Mouse (Mus musculus) kidney, embryonic 16.5 days (tissue): Measurements from ENCODE around the gene Gm17324. TPM values are rescaled to one million over a fixed set of nuclear protein-coding genes. Genes with fewer than 3 reads are reported as not detected.
"Not testable (repeated sequence)": the region's sequence is repeated elsewhere in the genome, so short reads cannot be mapped to it uniquely, and the experiment has no call there.

ENCODE experiments used
- ATAC-seq: fragments of 200-750 bp; cut with Nextera tagmentation; 2 replicates; pipeline ENCODE4 v1.8.0; 2017; ENCODE audit warnings: moderate TSS enrichment; ENCODE audit not compliant: low FRiP score, low TSS enrichment
- H3K27ac ChIP-seq: fragments of 300-500 bp; sonication (generic); 2 replicates; pipeline ENCODE4 v1.5.1; 2014; ENCODE audit warnings: low read length
- H3K27me3 ChIP-seq: fragments of 300-500 bp; sonication (generic); 2 replicates; pipeline ENCODE4 v1.6.1; 2014; ENCODE audit warnings: low read length, control low read depth, mixed read lengths; ENCODE audit not compliant: insufficient read depth
- H3K36me3 ChIP-seq: fragments of 300-500 bp; sonication (generic); 2 replicates; pipeline ENCODE4 v1.6.1; 2014; ENCODE audit warnings: low read length, control low read depth, mixed read lengths; ENCODE audit not compliant: insufficient read depth
- H3K4me1 ChIP-seq: fragments of 300-500 bp; sonication (generic); 2 replicates; pipeline ENCODE4 v1.6.1; 2014; ENCODE audit warnings: low read length, control low read depth, mixed read lengths; ENCODE audit not compliant: insufficient read depth
- H3K4me2 ChIP-seq: fragments of 300-500 bp; sonication (generic); replicated peaks from 2 replicates; pipeline ENCODE4 v1.6.1; 2014; ENCODE audit warnings: low read depth, low read length
- H3K4me3 ChIP-seq: fragments of 300-500 bp; sonication (generic); 2 replicates; pipeline ENCODE4 v1.5.1; 2014; ENCODE audit warnings: mild to moderate bottlenecking, low read length
- H3K9ac ChIP-seq: fragments of 300-500 bp; sonication (generic); replicated peaks from 2 replicates; pipeline ENCODE4 v1.6.1; 2014; ENCODE audit warnings: low read length
- H3K9me3 ChIP-seq: fragments of 300-500 bp; sonication (generic); 2 replicates; pipeline ENCODE4 v1.6.1; 2016; ENCODE audit warnings: low read length, control low read depth
- WGBS: fragments of 180-500 bp; shearing (Covaris S2); extraction: QIAGEN DNeasy Blood & Tissue Kit; methylation state at CpG from one replicate; pipeline ENCODE4 v1.1.7; 2014; 5-methylcytosine and 5-hydroxymethylcytosine counted together
- polyA plus RNA-seq: library from polyadenylated mRNA; unstranded; fragments of >200 nt; fragmentation: Nextera tagmentation; extraction: Ambion mirVana; gene quantifications from 2 replicates; pipeline ENCODE4 v1.2.1, GENCODE M21; 2015

Gene Gm17324
- polyA plus RNA-seq, 1 experiment from 2014 or later, result 0.65 TPM

DNA sequence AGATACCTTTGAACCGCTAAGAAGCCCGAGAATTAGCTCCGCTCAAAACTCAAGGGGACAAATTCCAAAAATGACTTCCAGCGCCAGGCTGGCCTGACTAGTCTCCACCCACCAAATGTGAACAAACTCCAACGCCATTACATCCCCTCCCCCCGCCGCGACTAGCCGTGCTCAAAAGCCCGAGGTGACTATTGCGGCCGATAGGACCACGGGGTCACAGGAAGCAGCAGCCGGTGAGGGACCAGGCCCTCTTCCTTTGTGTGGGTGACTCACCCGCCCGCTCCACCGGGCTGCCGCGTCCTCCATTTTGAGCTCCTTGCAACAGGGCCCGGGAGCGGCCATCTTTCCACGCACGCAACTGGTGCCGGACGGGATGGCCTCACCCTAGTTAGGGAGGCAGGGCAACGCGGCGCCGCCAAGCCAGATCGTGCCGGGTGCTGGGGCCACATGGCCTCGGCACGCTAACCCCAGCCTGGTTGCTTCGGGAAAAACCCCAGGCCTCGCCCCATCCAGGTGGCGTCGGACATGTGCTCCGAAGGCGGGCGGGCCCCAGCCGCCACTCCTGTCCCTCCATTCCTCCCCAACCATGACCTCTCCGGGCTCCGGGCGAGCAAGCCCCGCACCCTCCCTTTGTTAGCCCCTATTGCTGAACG is 32.2 kb upstream of the Gm17324 start:
- H3K27me3 ChIP-seq, result no peaks in the 10 kb centered on the region
- H3K27ac ChIP-seq, result peak overlapping the region; percentile 100
- ATAC-seq, result peak; percentile 11
- H3K4me1 ChIP-seq, result peaks cover 22% of the 10 kb centered on the region
- WGBS, result under 1% methylated on average over 46 of the region's 46 CpGs
- peak overlapping the region; percentile 99 for H3K9ac ChIP-seq
- no peaks in the 10 kb centered on the region for H3K9me3 ChIP-seq
- H3K36me3 ChIP-seq, result peaks cover 37% of the 10 kb centered on the region
- H3K4me3 ChIP-seq, result peak overlapping the region; percentile 100
- H3K4me2 ChIP-seq, result peak overlapping the region; percentile 64

DNA sequence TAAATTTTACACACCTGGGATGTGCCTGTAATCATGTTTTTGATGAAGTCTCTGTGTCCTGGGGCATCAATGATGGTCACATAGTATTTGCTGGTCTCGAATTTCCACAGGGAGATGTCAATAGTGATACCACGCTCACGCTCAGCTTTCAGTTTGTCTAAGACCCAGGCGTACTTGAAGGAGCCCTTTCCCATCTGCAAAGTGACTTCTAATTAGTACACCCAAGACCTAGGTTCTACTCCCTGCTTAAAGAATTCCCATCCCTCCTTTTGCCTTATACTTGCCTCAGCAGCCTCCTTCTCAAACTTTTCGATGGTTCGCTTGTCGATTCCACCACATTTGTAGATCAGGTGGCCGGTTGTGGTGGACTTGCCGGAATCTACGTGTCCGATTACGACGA is 31.6 kb upstream of the Gm17324 start:
- Histone ChIP-seq H3K4me3 (peak overlapping the region; percentile 100), H3K4me2 (peak overlapping the region; percentile 64), H3K4me1 (peaks cover 22% of the 10 kb centered on the region), H3K27ac (peak overlapping the region; percentile 100), H3K9ac (peak overlapping the region; percentile 99), H3K36me3 (peaks cover 38% of the 10 kb centered on the region)
- 0% methylated on average over 13 of the region's 13 CpGs for WGBS
- ATAC-seq, H3K27me3 ChIP-seq, H3K9me3 ChIP-seq: not testable (repeated sequence)

DNA sequence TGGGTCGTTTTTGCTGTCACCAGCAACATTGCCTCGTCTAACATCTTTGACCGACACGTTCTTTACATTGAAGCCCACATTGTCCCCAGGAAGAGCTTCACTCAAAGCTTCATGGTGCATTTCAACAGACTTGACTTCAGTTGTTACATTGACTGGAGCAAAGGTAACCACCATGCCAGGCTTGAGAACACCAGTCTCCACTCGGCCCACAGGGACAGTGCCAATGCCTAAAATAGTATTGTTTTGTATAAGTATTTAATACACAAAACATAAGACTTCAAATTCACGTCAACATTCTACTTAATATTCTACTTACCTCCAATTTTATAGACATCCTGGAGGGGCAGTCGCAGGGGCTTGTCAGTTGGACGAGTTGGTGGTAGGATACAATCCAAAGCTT is 30.7 kb upstream of the Gm17324 start:
- not testable (repeated sequence) for H3K27ac ChIP-seq, H3K27me3 ChIP-seq, H3K9me3 ChIP-seq, ATAC-seq
- 30% methylated on average over 8 of the region's 8 CpGs for WGBS
- Histone ChIP-seq H3K9ac (peak overlapping the region; percentile 99), H3K4me1 (peaks cover 22% of the 10 kb centered on the region), H3K4me3 (peak overlapping the region; percentile 100), H3K4me2 (peak overlapping the region; percentile 64), H3K36me3 (peaks cover 39% of the 10 kb centered on the region)

DNA sequence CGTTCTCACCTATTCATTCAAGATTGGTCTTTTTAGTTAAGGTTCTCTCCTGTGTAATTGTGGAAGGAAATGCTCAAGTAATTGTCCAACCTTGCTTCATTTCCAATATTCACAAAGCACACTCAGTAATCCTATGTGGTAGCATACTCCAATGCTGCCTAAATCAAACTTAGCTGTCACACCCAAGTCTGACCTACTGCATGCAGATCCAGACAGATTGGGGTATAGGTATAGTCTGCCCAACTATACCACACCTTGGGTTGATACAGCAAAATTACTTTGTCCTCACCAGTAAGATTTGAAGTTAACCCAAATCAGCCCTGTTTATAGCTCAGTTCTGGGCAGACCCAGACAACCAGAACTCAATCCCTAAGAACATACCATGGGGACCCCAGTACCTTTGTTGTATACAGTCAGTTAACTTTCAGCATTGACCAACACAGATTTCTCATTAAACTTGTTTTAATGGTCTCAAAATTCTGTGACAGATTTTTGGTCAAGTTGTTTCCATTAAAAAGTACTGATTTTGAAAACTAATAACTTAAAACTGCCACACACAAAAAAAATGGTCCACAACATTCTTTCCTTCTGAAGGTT is 29.5 kb upstream of the Gm17324 start:
- 66% methylated on average over 1 of the region's 1 CpGs for WGBS
- Histone ChIP-seq H3K4me3 (peak overlapping the region; percentile 6; the same call in 1 of the 2 replicates), H3K36me3 (peaks cover 47% of the 10 kb centered on the region), H3K9ac (0 out of 2 replicates have a peak overlapping the region, but pooled peaks have one; percentile 31), H3K4me2 (peak overlapping the region; percentile 21; the same call in 1 of the 2 replicates), H3K27ac (0 out of 2 replicates have a peak overlapping the region, but pooled peaks have one; percentile 20), H3K4me1 (peaks cover 22% of the 10 kb centered on the region)
- ATAC-seq, H3K27me3 ChIP-seq, H3K9me3 ChIP-seq: not testable (repeated sequence)

DNA sequence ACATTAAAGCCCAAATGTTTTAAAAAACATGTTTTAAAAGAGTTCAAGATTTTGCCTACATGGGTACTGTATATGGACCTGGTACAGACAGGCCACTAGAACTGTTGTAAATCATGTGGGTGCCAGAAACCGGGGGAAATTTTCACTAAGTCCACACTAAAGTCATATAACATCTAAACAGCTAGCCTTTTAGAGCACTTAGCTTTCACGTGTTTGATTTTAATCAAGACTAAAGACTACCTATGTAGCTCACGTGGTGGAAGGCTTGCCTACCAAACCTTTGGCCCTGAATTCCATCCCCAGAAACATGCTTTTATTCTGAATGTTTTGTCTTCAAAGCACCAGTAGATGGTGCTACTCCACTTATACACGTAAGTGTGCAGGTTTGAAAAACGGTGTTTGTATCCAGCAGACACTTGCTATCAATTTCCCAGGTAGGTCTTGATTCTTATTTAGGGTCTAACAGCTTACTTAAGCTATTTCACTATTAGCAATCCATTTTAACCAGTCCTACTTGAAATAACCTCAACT is 28.5 kb upstream of the Gm17324 start:
- H3K36me3 ChIP-seq, result peaks cover 47% of the 10 kb centered on the region
- H3K4me3 ChIP-seq, result no peak overlapping the region
- H3K27ac ChIP-seq, result peak overlapping the region; percentile 2; the same call in 1 of the 2 replicates
- no peaks in the 10 kb centered on the region for H3K27me3 ChIP-seq
- ATAC-seq, result no peak
- no peaks in the 10 kb centered on the region for H3K9me3 ChIP-seq
- H3K4me1 ChIP-seq, result peaks cover 16% of the 10 kb centered on the region; the same call in 1 of the 2 replicates
- no peak overlapping the region for H3K9ac ChIP-seq
- no peak overlapping the region for H3K4me2 ChIP-seq
- WGBS, result 4% methylated on average over 5 of the region's 5 CpGs

DNA sequence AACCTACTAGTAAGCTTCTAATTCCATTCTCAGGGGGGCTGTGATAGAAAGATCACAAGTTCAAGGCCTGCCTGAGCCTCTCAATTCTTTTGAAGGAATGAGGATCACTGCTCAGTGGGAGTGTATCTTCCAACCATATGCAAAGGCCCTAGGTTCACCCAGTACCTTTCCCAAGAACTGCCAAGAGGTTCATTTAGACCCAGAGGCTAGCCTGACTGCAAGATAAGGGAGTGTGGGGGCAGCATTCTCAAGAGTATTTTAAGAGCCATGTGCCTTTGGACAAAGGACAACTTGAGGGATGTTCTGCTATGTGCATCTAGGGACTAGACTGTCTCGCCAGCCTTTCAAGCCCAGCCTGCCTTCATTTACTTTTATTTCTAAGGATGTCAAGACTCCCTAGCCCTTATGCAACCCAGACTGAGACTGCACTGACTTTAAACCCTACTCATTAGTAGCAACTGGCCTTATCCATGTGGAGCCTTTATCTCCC is 28.0 kb upstream of the Gm17324 start:
- peaks cover 16% of the 10 kb centered on the region; the same call in 1 of the 2 replicates for H3K4me1 ChIP-seq
- no peaks in the 10 kb centered on the region for H3K9me3 ChIP-seq
- 30% methylated on average over 1 of the region's 1 CpGs for WGBS
- peaks cover 47% of the 10 kb centered on the region for H3K36me3 ChIP-seq
- no peak overlapping the region for H3K4me3 ChIP-seq
- H3K4me2 ChIP-seq, result no peak overlapping the region
- no peak for ATAC-seq
- H3K9ac ChIP-seq, result no peak overlapping the region
- 0 out of 2 replicates have a peak overlapping the region, but pooled peaks have one; percentile 2 for H3K27ac ChIP-seq
- no peaks in the 10 kb centered on the region for H3K27me3 ChIP-seq

DNA sequence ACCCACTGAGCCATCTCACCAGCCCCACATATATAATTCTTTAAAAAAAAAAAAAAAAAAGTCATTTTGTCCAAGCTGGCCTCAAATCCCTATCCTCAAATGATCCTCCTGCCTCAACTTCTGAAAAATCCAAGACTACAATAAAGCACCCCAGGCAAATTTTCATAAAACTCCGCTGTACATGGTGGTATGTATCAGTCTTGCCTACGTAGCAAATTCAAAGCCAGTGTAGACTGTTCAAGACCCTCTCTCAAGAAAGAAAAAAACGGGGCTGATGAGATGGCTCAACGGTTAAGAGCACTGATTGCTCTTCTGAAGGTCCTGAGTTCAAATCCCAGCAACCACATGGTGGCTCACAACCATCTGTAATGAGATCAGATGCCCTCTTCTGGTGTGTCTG is 27.3 kb upstream of the Gm17324 start:
- no peak for ATAC-seq
- no peak overlapping the region for H3K4me2 ChIP-seq
- no peaks in the 10 kb centered on the region for H3K27me3 ChIP-seq
- no peaks in the 10 kb centered on the region for H3K9me3 ChIP-seq
- H3K4me1 ChIP-seq, result peaks cover 16% of the 10 kb centered on the region; the same call in 1 of the 2 replicates
- no peak overlapping the region for H3K9ac ChIP-seq
- 82% methylated on average over 4 of the region's 4 CpGs for WGBS
- H3K4me3 ChIP-seq, result no peak overlapping the region
- H3K27ac ChIP-seq, result no peak overlapping the region
- H3K36me3 ChIP-seq, result peaks cover 48% of the 10 kb centered on the region

DNA sequence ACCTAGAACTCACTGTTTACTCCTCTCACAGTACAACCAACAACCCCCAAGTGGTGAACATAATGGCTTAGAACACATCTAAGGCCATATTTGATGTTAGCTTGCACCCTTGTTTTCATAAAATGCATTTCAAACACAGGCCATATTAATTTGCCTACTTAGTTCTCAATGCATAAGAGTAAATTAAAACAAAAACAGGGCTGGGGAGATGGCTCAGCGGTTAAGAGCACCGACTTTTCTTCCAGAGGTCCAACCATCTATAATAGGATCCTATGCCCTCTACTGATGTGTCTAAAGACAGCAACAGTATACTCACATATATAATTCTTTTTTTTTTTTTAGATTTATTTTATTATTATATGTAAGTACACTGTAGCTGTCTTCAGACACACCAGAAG is 26.8 kb upstream of the Gm17324 start:
- ATAC-seq, result no peak
- Histone ChIP-seq H3K36me3 (peaks cover 50% of the 10 kb centered on the region), H3K27me3 (no peaks in the 10 kb centered on the region)

DNA sequence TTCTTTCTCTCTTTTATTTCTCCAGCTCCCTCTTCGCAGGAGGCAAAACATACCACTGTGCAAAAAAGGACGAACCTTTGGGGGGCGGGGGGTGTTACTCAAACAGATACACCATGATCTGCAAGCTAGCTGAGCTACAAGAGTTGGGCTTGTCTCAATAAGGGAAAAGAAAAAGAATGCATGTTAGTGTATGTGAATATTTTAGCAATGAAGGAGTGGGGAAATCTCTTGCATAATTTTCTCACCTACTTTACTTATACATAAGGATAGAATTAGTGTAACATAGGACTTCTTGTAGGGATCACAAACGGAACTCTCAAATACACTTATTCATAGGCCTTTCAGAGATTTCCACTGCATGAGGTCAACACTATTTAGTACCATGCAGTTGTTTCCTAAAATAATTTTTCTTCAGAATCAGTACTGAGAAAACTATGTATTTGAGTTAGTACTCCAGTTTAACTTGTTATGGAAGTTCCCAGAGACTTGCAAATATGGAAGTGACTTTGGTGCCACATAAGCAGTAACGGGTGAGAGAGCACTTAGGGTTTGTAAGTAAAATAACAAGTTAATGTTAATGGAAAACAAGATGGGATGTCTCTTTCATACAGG is 26.3 kb upstream of the Gm17324 start:
- ATAC-seq, result no peak
- Histone ChIP-seq H3K9ac (no peak overlapping the region), H3K27me3 (no peaks in the 10 kb centered on the region), H3K36me3 (peaks cover 51% of the 10 kb centered on the region), H3K9me3 (no peaks in the 10 kb centered on the region), H3K4me1 (peaks cover 16% of the 10 kb centered on the region; the same call in 1 of the 2 replicates), H3K4me3 (no peak overlapping the region), H3K27ac (no peak overlapping the region), H3K4me2 (no peak overlapping the region)
- WGBS, result 88% methylated on average over 5 of the region's 5 CpGs

More for the DNA sequence above, 26.8 kb upstream of the Gm17324 start:
- 82% methylated on average over 2 of the region's 2 CpGs for WGBS
- peaks cover 16% of the 10 kb centered on the region; the same call in 1 of the 2 replicates for H3K4me1 ChIP-seq
- H3K9me3 ChIP-seq, result no peaks in the 10 kb centered on the region
- H3K4me2 ChIP-seq, result no peak overlapping the region
- no peak overlapping the region for H3K4me3 ChIP-seq
- no peak overlapping the region for H3K9ac ChIP-seq
- H3K27ac ChIP-seq, result no peak overlapping the region
